Mouse (Mus musculus) megakaryocyte progenitor cell, adult 5-6 weeks (primary cell): ENCODE results near the gene Copz1. TPM values are rescaled to one million over a fixed set of nuclear protein-coding genes. Genes with fewer than 3 reads are reported as not detected.
"Not testable (repeated sequence)": the region's sequence is repeated elsewhere in the genome, so short reads cannot be mapped to it uniquely, and the experiment has no call there.

ENCODE experiments used
- ATAC-seq: replicated peaks from 2 replicates; pipeline ENCODE4 v1.8.0; 2016; ENCODE audit warnings: mild to moderate bottlenecking, moderate TSS enrichment, inconsistent platforms; ENCODE audit not compliant: poor library complexity
- total RNA-seq, 2 experiments: library from RNA; stranded (forward) in 1 of 2; stranded (reverse) in 1 of 2; fragments of 157-497, 149-512 nt in 1 of 2; fragments of 200-1000 nt in 1 of 2; gene quantifications; 2 replicates each; pipeline versions ENCODE4 v1.2.3 to v1.2.4; 2015 to 2017

Copz1 gene
- total RNA-seq, 2 experiments from 2014 or later = 91.4 to 245 TPM

DNA sequence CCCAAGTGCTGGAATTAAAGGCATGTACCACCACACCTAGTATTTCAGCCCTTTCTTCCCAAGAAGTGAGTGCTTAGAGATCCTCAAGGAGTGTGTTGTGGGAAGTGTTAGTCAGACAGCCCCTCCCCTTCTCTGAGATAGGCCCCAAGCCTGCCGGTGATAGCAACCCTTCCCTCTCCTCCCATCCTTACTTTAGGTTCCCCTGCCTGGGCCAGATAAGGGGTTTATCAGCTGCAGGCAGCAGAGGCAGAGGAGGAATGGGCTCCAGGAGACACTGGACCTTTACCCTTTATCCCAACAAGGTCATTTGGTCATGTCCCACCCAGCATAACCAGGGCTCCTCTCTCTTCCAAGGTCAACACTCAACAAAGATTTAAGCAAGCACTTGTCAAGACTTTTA is 20.9 kb upstream of the Copz1 start:
- ATAC-seq = peak; percentile 30

- ATAC-seq = peak; percentile 35
These were observed 19.9 kb upstream of the Copz1 start for GRCm38 (mm10) chr15:103252660-103253059.

GRCm38 (mm10) chr15:103253352-103253751 is 19.2 kb upstream of the Copz1 start:
- no peak for ATAC-seq

- ATAC-seq = peak; percentile 21
These were observed 17.3 kb upstream of the Copz1 start for GRCm38 (mm10) chr15:103255169-103255568.

DNA sequence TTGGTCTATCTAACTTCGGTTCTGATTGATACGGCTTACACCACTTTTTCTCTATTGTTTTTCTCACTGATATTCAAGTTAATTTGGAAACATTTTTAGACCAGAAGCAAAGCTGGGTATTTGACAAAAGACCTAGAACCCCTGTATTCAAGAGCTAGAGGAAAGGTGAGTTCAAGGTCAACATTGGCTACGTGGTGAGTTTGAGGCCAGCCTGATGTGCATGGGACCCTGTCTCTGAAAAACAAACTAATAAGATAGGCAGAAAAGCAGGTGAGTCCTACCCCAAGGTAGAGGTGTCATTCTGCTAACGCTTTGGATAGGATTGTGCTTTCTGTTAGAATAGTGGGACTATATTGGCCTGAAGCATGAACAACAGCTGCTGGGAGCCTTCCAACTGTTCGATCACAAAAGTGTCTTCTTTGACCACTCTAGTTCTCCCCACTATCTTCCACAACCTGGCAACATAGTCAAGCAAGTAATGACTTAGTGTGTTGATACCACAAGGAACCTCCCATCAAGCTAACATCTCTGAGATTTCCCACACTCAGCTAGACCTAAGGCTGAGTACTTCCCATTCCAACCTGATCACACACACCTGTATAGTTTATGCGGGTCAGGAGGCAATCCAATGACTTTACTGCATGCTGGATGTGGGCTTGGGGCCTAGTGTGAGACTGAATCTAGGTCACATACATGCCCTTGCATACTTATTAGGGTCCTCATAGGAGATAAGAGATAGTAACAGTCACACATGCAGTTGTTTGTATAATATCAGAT is 16.1 kb upstream of the Copz1 start:
- ATAC-seq = no peak

- peak; percentile 84 for ATAC-seq
These were observed 14.5 kb upstream of the Copz1 start, which contains the start of gene Nfe2 for GRCm38 (mm10) chr15:103257790-103258728. TSS of gene Nfe2 (minus strand) at chr15:103258403.

- no peak for ATAC-seq
These were observed 13.4 kb upstream of the Copz1 start for GRCm38 (mm10) chr15:103259162-103259561.

DNA sequence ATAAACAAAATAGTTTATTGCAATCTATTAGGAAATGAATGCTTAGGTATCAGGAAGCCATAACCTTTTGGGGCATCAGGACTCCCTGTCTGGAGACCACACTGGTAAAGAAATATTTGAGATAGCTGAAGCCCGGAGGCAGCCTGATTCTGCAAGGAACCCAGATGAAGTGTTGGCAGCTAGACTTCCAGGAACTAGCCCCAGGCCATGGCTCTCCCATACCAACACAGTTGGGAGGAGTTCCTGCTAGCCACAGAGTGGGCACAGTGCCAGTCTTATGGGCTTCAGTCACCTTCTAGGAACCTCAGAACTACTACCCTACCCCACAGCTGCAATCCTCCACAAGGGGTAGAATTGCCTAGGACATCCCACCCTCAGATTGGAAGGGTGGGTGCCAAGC is 12.5 kb upstream of the Copz1 start:
- peak; percentile 24 for ATAC-seq

DNA sequence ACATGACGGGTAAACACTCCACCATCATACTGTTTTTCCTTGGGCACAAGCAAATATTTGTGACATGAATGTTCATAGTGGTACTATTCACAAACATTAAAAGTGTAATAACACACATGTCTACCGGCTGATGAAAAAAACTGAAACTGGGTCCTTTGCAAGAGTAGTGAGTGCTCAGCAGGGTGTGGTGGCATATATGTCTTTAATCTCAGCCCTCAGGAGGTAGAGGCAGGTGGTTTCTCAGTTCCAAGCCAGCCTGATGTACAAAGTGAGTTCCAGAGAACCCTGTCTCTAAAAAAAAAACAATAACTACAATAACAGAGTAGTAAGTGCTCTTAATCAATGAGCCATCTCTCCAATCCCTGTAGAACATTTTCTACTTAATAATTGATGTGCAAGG is 7.7 kb upstream of the Copz1 start:
- no peak for ATAC-seq

DNA sequence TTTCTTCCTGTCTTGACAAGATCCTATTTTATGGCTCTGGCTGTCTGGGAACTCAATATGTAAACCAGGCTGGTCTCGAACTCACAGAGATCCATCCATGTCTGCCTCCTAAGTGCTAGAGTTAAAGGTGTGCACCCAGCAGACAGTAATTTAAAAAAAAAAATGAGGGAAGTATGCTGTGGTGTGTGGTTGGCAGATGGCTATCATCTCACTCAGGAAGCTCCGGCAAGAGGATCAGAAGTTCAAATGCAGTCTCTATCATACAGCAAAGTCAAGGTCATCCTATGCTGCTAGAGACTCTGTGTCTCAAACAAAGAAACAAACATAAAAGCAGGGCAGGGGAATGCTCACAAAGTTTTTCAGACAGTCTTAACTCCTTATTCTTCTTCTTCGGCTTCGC is 3.6 kb upstream of the Copz1 start:
- ATAC-seq = peak; percentile 25; the same call in 1 of the 2 replicates

GRCm38 (mm10) chr15:103275943-103276342 is 3.4 kb downstream of the Copz1 start:
- not testable (repeated sequence) for ATAC-seq

GRCm38 (mm10) chr15:103277949-103278348 is 5.4 kb downstream of the Copz1 start:
- no peak for ATAC-seq

- peak; percentile 37; the same call in 1 of the 2 replicates for ATAC-seq
These were observed 7.2 kb downstream of the Copz1 start for GRCm38 (mm10) chr15:103279750-103280149.

DNA sequence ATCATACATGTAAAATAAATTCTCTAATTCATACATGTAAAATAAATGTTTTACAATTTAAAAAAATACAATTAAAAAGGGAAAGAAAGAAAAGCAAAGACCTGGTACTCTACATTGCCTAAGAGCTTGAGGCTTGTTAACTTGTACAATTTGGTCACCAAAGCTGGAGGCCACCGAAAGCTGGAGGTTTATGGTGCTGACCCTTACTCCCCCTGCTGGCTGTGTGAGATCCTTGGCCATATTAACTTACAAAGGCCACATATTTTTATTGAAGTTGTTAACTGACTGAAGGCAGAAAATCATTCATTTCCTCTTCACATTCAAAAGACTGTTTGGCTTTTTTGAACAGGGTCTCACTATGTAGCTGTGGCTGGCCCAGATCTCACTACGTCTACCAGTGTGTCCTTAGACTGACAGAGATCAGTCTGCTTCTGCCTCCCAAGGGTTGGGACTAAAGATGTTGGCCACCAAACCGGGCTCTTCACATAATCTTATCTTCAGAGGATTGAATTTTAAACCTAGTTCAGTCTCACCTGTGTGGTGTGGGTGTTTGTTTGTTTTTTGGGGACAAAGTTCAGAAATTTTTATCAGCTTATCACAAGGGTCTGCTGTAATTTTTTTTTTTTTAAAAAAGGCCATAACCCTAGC is 8.4 kb downstream of the Copz1 start:
- ATAC-seq = peak; percentile 85

GRCm38 (mm10) chr15:103281465-103282205 is 9.1 kb downstream of the Copz1 start:
- ATAC-seq = no peak

GRCm38 (mm10) chr15:103284066-103284465 is 11.6 kb downstream of the Copz1 start:
- peak; percentile 73 for ATAC-seq

DNA sequence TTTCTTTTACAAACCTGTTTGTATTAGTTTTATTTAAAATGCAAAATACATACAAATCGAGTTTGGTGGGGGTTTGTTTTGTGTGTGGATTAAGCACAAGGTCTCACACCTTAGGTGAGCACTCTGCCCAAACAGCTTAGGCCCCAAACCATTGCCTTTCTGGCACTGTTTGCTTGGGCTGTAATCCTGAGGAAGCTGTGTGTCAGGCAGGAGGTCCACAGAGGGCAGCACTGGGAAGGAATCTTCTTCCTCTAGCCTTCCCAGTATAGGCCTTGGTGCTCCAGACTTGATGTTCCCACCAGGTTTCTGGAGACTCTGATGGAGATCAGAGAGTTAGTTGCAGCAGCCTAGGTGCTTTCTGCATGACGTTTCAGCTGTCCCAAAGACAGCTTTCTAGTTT is 12.1 kb downstream of the Copz1 start:
- no peak for ATAC-seq

GRCm38 (mm10) chr15:103285778-103286417 is 13.4 kb downstream of the Copz1 start:
- ATAC-seq = no peak

GRCm38 (mm10) chr15:103289600-103289999 is 17.1 kb downstream of the Copz1 start:
- no peak for ATAC-seq

DNA sequence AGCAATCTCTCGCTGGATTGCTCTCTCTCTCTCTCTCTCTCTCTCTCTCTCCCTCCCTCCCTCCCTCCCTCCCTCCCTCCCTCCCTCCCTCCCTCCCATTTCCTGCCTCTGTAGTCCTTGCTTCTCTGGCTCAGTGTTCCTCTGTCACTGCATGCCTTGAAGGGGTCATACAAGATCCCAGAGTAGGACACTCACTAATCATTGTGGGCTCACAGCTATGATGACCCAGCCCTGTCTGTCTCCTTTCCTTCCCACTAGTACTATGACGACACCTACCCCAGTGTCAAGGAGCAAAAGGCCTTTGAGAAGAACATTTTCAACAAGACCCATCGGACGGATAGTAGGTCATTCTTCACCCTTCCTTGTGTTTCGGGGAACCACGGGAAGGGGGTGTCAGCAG is 17.9 kb downstream of the Copz1 start:
- ATAC-seq = no peak
